Mouse (Mus musculus) 3T3-L1 (cell line): Measurements from ENCODE around the gene Pkdcc.

ENCODE experiments used
- DNase-seq: peaks from one replicate; pipeline ENCODE4 v3.0.0-alpha.2; 2015; ENCODE audit warnings: low read depth, low spot score

Gene Pkdcc

GRCm38 (mm10) chr17:83214674-83215528, at the start of gene Pkdcc:
Gene Pkdcc (plus strand): TSS chr17:83215292.
- peak; percentile 69 for DNase-seq

- DNase-seq, result no peak
Observed at GRCm38 (mm10) chr17:83166195-83166594, 48.9 kb upstream of the Pkdcc start.

- DNase-seq, result no peak
Observed at GRCm38 (mm10) chr17:83176146-83176545, 38.9 kb upstream of the Pkdcc start.

GRCm38 (mm10) chr17:83178483-83179150, 36.5 kb upstream of the Pkdcc start:
- no peak for DNase-seq

GRCm38 (mm10) chr17:83179151-83179531, 36.0 kb upstream of the Pkdcc start:
- no peak for DNase-seq

- DNase-seq, result no peak
Observed at GRCm38 (mm10) chr17:83179569-83179968, 35.5 kb upstream of the Pkdcc start.

GRCm38 (mm10) chr17:83181086-83181485, 34.0 kb upstream of the Pkdcc start:
- DNase-seq, result peak; percentile 74

- peak; percentile 25 for DNase-seq
Observed at GRCm38 (mm10) chr17:83181592-83181991, 33.5 kb upstream of the Pkdcc start.

GRCm38 (mm10) chr17:83182061-83182664, 32.9 kb upstream of the Pkdcc start:
- DNase-seq, result no peak

- DNase-seq, result no peak
Observed at GRCm38 (mm10) chr17:83182780-83183179, 32.3 kb upstream of the Pkdcc start.

- DNase-seq, result no peak
Observed at GRCm38 (mm10) chr17:83187751-83188565, 27.1 kb upstream of the Pkdcc start.

GRCm38 (mm10) chr17:83190810-83191209, 24.3 kb upstream of the Pkdcc start:
- no peak for DNase-seq

GRCm38 (mm10) chr17:83194491-83194890, 20.6 kb upstream of the Pkdcc start:
- no peak for DNase-seq

GRCm38 (mm10) chr17:83197361-83197923, 17.6 kb upstream of the Pkdcc start:
- no peak for DNase-seq

- no peak for DNase-seq
Observed at GRCm38 (mm10) chr17:83200469-83200868, 14.6 kb upstream of the Pkdcc start.

- DNase-seq, result no peak
Observed at GRCm38 (mm10) chr17:83201257-83201656, 13.8 kb upstream of the Pkdcc start.

GRCm38 (mm10) chr17:83203692-83204383, 11.3 kb upstream of the Pkdcc start:
- DNase-seq, result no peak

- DNase-seq, result no peak
Observed at GRCm38 (mm10) chr17:83207296-83207695, 7.8 kb upstream of the Pkdcc start.

- no peak for DNase-seq
Observed at GRCm38 (mm10) chr17:83208455-83208854, 6.6 kb upstream of the Pkdcc start.

- DNase-seq, result no peak
Observed at GRCm38 (mm10) chr17:83210531-83210930, 4.6 kb upstream of the Pkdcc start.

- DNase-seq, result no peak
Observed at GRCm38 (mm10) chr17:83211196-83211595, 3.9 kb upstream of the Pkdcc start.
